Mouse (Mus musculus): ENCODE measurements around the gene Adssl1.
A peak's percentile ranks its signal among the peaks of the same experiment; 100 is the strongest.

Adssl1 gene

GRCm38 (mm10) chr12:112660576-112661326 lies 40.9 kb downstream of the Adssl1 start:
- DNase-seq: no peak

- DNase-seq: no peak
Measured at GRCm38 (mm10) chr12:112661327-112661605, 41.4 kb downstream of the Adssl1 start.

GRCm38 (mm10) chr12:112661851-112662250 lies 42.0 kb downstream of the Adssl1 start:
- no peak for DNase-seq

- no peak for DNase-seq
Measured at GRCm38 (mm10) chr12:112663303-112663702, 43.5 kb downstream of the Adssl1 start.

- no peak for DNase-seq
Measured at GRCm38 (mm10) chr12:112663716-112664115, 43.9 kb downstream of the Adssl1 start.

- no peak for DNase-seq
Measured at GRCm38 (mm10) chr12:112664124-112664523, 44.3 kb downstream of the Adssl1 start.

- no peak for DNase-seq
Measured at GRCm38 (mm10) chr12:112664656-112665055, 44.8 kb downstream of the Adssl1 start.

GRCm38 (mm10) chr12:112665445-112665844 lies 45.6 kb downstream of the Adssl1 start:
- DNase-seq: no peak

GRCm38 (mm10) chr12:112665881-112666544 lies 46.2 kb downstream of the Adssl1 start:
- no peak for DNase-seq

GRCm38 (mm10) chr12:112667619-112668297 lies 47.9 kb downstream of the Adssl1 start:
- no peak for DNase-seq

GRCm38 (mm10) chr12:112670718-112671393 lies 51.0 kb downstream of the Adssl1 start:
- DNase-seq: no peak

- no peak for DNase-seq
Measured at GRCm38 (mm10) chr12:112671891-112672290, 52.0 kb downstream of the Adssl1 start.

GRCm38 (mm10) chr12:112672744-112673575 lies 53.1 kb downstream of the Adssl1 start:
- DNase-seq: peak; percentile 27

GRCm38 (mm10) chr12:112673576-112674091 lies 53.8 kb downstream of the Adssl1 start:
- peak; percentile 47 for DNase-seq

- peak; percentile 68 for DNase-seq
Measured at GRCm38 (mm10) chr12:112674132-112675011, 54.5 kb downstream of the Adssl1 start, which contains the start of gene Akt1. Akt1 (minus strand) TSS chr12:112674884.

GRCm38 (mm10) chr12:112675245-112676035 lies 55.6 kb downstream of the Adssl1 start:
- DNase-seq: peak; percentile 90

GRCm38 (mm10) chr12:112677076-112677475 lies 57.2 kb downstream of the Adssl1 start:
- no peak for DNase-seq

GRCm38 (mm10) chr12:112677943-112678554 lies 58.2 kb downstream of the Adssl1 start:
- DNase-seq: no peak

- peak; percentile 33 for DNase-seq
Measured at GRCm38 (mm10) chr12:112678555-112679026, 58.7 kb downstream of the Adssl1 start, which contains the start of gene Zbtb42. Zbtb42 (plus strand) TSS chr12:112678828.

All from thymus, postnatal 25 days (tissue).